Mouse (Mus musculus) ES-Bruce4 (cell line): ENCODE data around the gene Il9r. TPM values are rescaled to one million over a fixed set of nuclear protein-coding genes. Genes with fewer than 3 reads are reported as not detected.

ENCODE experiments used
- H3K27ac ChIP-seq: 2 replicates; pipeline ENCODE4 v1.5.1; 2012; ENCODE audit warnings: low read length, inconsistent platforms; ENCODE audit not compliant: insufficient read depth
- H3K27me3 ChIP-seq: 2 replicates; pipeline ENCODE4 v1.6.1; 2012; ENCODE audit warnings: mild to moderate bottlenecking, low read length, inconsistent platforms; ENCODE audit not compliant: control insufficient read depth, poor library complexity, insufficient read depth, severe bottlenecking
- H3K36me3 ChIP-seq: 2 replicates; pipeline ENCODE4 v1.6.1; 2012; ENCODE audit warnings: inconsistent platforms, mild to moderate bottlenecking, low read length, moderate library complexity; ENCODE audit not compliant: control insufficient read depth, poor library complexity, insufficient read depth, severe bottlenecking
- H3K4me1 ChIP-seq: one replicate; pipeline ENCODE4 v1.8.1; 2011; ENCODE audit warnings: low read length; ENCODE audit not compliant: control insufficient read depth, insufficient read depth
- H3K4me3 ChIP-seq: 2 replicates; pipeline ENCODE4 v1.5.1; 2011; ENCODE audit warnings: low read depth, mild to moderate bottlenecking, low read length
- H3K9ac ChIP-seq: 2 replicates; pipeline ENCODE4 v1.6.1; 2012; ENCODE audit warnings: low read depth, mild to moderate bottlenecking, inconsistent platforms; ENCODE audit not compliant: poor library complexity, severe bottlenecking
- H3K9me3 ChIP-seq: replicated peaks from 2 replicates; pipeline ENCODE4 v1.6.1; 2012; ENCODE audit warnings: mild to moderate bottlenecking, low read length, inconsistent platforms; ENCODE audit not compliant: control insufficient read depth, poor library complexity, insufficient read depth, severe bottlenecking
- CTCF ChIP-seq: IDR thresholded peaks from one replicate; pipeline ENCODE4 v1.8.1; 2011; ENCODE audit warnings: low read depth, low read length
- EP300 ChIP-seq: IDR thresholded peaks from 2 replicates; pipeline ENCODE4 v1.6.1; 2011; ENCODE audit warnings: low read depth, low read length; ENCODE audit not compliant: insufficient read depth
- POLR2A ChIP-seq: IDR thresholded peaks from one replicate; pipeline ENCODE4 v1.8.1; 2011; ENCODE audit warnings: low read length; ENCODE audit not compliant: insufficient read depth
- polyA plus RNA-seq: library from polyadenylated mRNA; stranded (reverse); fragments of >200 nt; gene quantifications from 2 replicates; pipeline ENCODE4 v1.2.4, GENCODE M21; 2011; ENCODE audit warnings: low read depth; ENCODE audit not compliant: missing spikeins, insufficient read depth, insufficient read length

Il9r gene
- polyA plus RNA-seq, 1 experiment: not detected

DNA sequence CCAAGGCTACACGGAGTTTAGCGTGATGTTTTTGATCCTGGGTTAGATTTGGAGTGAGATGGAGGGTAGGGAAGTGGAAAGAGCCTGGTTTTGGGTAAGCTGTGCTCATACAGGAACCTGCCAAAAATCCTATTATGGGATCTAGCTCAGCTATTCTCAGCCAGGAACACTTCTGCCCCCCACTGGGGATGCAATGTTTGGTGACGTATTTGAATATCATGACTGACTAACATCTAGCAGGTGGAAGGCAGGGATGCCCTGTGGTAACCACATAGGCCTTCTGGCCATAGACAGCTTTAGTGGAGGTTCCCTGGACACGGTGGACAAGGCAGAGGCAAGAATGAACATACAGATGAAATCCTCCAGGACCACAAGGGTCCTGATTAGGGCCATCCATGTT, 30.1 kb upstream of the Il9r start:
- H3K27ac ChIP-seq: no peak overlapping the region
- peaks cover 5% of the 10 kb centered on the region for H3K4me1 ChIP-seq
- no peaks in the 10 kb centered on the region for H3K27me3 ChIP-seq
- H3K9ac ChIP-seq: no peak overlapping the region
- H3K36me3 ChIP-seq: peaks cover 12% of the 10 kb centered on the region
- no peak overlapping the region for H3K4me3 ChIP-seq
- no peaks in the 10 kb centered on the region for H3K9me3 ChIP-seq
- TF ChIP-seq EP300 (no peak), CTCF (no peak), POLR2A (no peak)

- H3K4me1 ChIP-seq: peaks cover 10% of the 10 kb centered on the region
- no peaks in the 10 kb centered on the region for H3K27me3 ChIP-seq
- no peak overlapping the region for H3K9ac ChIP-seq
- no peak overlapping the region for H3K4me3 ChIP-seq
- no peak overlapping the region for H3K27ac ChIP-seq
- no peaks in the 10 kb centered on the region for H3K9me3 ChIP-seq
- H3K36me3 ChIP-seq: peaks cover 12% of the 10 kb centered on the region
- TF ChIP-seq POLR2A: no peak
These were observed 28.3 kb upstream of the Il9r start for GRCm38 (mm10) chr11:32228292-32228845.

DNA sequence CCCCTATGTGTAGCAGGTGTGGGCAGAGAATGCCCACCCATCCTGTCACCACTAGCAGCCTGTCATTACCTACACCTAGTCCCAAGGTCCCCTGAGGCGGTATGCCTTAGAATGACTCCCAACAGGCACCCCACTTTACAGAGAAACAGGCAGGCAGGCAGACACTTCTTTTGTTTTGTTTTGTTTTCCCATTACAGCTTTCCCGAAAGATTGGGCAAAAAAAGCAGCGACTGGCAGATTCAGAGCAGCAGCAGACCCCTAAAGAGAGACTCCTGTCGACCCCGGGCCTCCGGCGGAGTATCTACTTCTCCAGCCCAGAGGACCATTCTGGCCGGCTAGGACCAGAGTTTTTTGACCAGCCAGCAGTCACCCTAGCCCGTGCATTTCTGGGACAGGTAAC, 27.5 kb upstream of the Il9r start:
- Histone ChIP-seq H3K36me3 (peaks cover 12% of the 10 kb centered on the region), H3K9me3 (no peaks in the 10 kb centered on the region), H3K4me3 (no peak overlapping the region), H3K27me3 (no peaks in the 10 kb centered on the region), H3K9ac (no peak overlapping the region), H3K27ac (no peak overlapping the region), H3K4me1 (peaks cover 13% of the 10 kb centered on the region)
- TF ChIP-seq CTCF (no peak), POLR2A (no peak), EP300 (no peak)

DNA sequence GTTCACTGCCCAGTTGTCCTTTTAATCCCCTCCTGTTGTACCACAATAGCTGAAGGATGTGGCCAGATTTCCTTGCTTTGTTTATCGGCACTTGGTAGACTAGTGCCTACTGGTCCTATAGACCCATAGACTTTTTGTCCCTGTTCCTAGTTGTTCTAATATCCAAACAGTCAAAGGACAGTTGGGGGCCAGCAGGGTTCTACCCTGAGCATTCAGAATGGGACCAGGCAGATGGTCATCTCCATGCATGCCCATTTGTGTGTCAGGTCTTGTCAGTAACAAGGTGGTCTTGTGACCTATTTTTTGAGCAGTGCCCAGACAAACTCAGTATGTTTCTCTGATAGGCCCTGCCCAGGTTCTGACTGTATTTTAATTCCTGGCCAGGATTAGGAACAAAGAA, 27.0 kb upstream of the Il9r start:
- H3K27me3 ChIP-seq: no peaks in the 10 kb centered on the region
- H3K4me1 ChIP-seq: peaks cover 13% of the 10 kb centered on the region
- no peak overlapping the region for H3K27ac ChIP-seq
- no peaks in the 10 kb centered on the region for H3K9me3 ChIP-seq
- peak overlapping the region; percentile 74 for H3K4me3 ChIP-seq
- TF ChIP-seq EP300 (no peak), CTCF (no peak), POLR2A (no peak)
- H3K36me3 ChIP-seq: peaks cover 8% of the 10 kb centered on the region
- peak overlapping the region; percentile 77 for H3K9ac ChIP-seq

DNA sequence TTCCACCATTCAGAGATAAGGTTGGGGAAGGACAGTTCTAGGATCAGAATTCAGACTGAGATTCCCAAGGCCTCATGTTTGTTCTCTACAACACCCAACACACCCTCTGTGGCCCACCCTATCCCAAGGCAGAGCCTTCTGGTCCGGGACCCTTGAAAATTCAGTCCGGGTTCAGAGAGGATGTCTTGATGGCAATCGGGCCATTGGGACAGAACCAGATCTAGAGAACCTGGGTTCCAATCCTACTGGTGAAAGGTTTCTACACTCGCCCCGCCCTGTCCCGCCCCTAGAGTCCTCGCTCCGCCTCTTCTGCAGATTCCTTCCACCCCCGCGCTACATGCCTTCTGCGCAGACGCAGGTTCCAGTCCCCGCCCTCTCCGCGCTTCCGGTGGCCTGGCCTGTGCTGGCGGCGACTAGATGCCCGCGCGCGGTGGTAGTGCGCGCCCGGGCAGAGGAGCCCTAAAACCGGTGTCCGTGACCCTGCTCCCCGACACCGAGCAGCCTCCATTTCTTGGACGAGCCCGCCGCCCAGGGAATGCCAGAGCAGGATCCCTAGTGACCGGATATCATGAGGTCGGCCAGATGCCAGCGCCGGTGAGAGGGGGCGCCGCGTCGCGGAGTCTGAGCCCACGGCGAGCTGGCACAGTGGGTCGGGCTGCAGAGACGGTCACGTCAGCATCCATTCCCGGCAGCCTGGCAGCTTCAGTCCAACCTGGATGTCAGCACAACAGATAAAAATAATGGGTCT, 26.2 kb upstream of the Il9r start, which contains the start of gene Mpg:
Mpg (plus strand) TSS at position 382 of the 748 bp plus-strand sequence.
- H3K4me1 ChIP-seq: peaks cover 13% of the 10 kb centered on the region
- H3K36me3 ChIP-seq: peaks cover 4% of the 10 kb centered on the region; the same call in 1 of the 2 replicates
- H3K27me3 ChIP-seq: no peaks in the 10 kb centered on the region
- H3K27ac ChIP-seq: no peak within 1 kb of the TSS
- peak within 1 kb of the TSS; percentile 77 for H3K9ac ChIP-seq
- TF ChIP-seq POLR2A: peak; percentile 70
- TF ChIP-seq CTCF: no peak
- H3K9me3 ChIP-seq: no peaks in the 10 kb centered on the region
- H3K4me3 ChIP-seq: peak within 1 kb of the TSS; percentile 74
